Mouse (Mus musculus) gastrocnemius, adult 8-10 months (tissue): ENCODE measurements around the gene Gnptg. TPM values are rescaled to one million over a fixed set of nuclear protein-coding genes. Genes with fewer than 3 reads are reported as not detected.

Experiments used
- DNase-seq, 2 experiments: peaks; one replicate each; pipeline ENCODE4 v3.0.0; 2022; ENCODE audit warnings: low spot score in 2 of 2
- total RNA-seq, 4 experiments: library from RNA; stranded (reverse); gene quantifications; 2 replicates each; pipeline ENCODE4 v1.2.4; 2022

The Gnptg gene
- total RNA-seq, result 10 to 100 TPM; 12.8 to 17.2 (median 14.8) TPM

DNA sequence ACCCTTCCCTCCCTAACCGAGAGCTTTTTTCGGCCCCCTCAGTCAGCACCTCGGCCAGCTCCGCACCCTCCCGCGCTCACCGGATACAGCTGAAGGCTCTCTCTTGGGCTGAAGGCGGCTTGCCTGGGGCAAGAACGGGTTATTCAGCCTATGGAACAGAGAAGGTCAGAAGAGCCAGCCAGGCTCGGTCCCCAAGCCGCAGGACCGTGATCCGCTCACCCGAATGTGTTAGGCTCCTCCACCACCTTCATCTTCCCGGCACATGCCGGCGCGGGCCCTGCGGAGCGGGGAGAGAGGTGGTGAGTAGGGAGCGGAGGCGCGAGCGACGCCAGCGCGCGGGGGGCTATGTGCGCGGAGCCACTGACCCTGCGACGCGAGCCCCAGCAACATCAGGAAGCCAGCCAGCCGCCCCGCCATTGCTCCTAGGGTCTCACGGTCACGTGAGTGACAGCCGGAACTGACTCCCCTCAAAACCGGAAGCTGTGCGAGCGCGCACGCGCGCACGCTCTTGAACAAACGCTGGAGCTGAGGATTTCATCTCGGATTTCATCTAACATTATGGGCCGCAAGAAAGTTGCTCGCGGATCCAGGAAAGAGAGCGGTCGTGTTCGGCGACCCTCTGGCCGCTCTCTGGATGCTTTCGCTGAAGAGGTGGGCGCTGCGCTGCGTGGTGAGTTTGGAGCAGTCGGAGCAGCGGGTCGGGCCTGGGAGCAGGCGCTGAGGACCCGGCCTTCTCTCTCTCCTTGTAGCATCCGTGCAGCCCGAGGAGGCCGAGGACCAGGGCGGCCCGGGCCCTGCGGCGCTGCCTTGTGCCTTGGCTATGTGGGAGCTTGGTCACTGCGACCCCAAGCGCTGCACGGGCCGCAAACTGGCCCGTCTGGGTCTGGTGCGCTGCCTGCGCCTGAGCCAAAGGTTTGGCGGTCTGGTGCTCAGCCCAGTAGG is at the start of gene Gnptg, which contains the start of gene Tsr3:
Gene Gnptg, minus strand, starts transcription at position 430 of the 942 bp plus-strand sequence.
Gene Tsr3, plus strand, starts transcription at position 476 of the 942 bp plus-strand sequence.
- DNase-seq, result peak; percentile 41 to 79

DNA sequence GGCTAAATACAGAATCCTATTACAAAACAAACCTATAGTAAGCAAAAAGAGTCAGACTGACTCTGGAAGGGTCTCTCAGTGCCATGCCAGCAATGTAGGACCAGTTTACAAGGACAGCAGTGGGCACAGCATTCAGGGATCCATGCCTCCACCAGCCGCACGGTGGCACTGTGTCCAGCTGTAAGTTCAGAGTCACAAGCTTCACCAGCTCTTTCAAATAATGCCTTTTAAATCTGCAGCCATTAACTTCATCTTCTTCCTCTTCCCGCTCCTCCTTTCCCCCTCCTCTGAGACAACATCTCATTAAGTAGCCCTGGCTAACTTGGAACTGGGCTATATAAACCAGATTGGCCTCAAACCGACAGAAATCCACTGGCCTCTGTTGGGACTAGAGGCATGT is 48.9 kb upstream of the Gnptg start:
- DNase-seq, result no peak

DNA sequence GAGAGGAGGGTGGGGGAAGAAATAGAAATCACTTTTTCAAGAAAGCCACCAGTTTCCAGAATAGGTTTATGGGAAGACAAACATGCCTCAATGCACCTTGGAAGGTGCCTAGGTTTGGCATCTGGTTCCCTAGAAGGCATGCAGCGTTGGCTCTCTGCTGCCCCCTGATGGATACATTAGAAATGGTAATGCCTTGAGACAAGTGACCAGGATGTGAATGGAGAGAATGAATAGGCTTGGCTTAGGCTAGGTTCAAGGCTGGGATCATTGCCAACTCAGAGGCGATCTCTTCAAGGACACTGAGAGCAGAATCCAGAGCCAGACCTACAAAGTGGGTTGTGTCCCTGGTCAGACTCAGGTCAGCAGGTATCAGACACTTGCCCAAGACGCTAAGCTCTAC is 45.1 kb upstream of the Gnptg start:
- DNase-seq, result peak; percentile 28 to 44

DNA sequence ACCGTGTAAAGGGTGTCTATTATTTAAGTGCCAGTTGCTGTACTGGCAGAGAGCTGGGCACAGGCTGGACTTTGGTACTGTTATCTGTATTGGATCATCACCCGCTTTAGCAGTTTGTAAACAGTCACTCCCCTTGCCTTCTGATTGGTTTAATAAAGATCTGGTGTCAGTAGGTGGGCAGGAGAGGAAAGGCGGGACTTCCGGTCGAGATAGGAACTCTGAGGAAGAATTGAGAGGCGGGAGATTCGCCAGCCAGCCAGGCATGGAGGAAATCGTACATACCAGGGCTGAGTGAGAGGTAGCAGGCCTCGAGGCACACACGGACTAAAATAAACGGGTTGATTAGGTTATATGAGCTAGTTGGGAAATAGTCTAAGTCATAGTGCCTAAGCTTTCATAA is 42.2 kb upstream of the Gnptg start:
- DNase-seq, result peak in 1 of 2 experiments; percentile 31

DNA sequence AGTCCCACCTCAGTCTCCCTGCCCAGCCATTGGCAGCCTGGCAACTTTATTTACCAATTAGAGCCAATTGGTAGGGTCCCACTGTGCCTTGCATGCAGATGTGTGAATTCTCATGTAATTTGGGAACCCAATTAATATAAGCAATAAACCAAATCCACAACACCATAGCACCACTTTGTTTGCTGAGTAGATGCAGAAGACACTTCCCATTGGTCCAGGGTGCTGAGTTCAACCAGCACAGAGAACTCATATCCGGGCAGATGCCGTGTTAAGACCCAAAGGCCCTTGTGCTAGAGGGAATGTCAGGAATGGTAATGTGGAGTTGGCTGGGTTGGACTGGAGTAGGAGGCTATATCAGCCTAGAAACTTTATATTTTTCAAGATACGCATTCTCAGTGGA is 35.9 kb upstream of the Gnptg start:
- DNase-seq, result no peak

DNA sequence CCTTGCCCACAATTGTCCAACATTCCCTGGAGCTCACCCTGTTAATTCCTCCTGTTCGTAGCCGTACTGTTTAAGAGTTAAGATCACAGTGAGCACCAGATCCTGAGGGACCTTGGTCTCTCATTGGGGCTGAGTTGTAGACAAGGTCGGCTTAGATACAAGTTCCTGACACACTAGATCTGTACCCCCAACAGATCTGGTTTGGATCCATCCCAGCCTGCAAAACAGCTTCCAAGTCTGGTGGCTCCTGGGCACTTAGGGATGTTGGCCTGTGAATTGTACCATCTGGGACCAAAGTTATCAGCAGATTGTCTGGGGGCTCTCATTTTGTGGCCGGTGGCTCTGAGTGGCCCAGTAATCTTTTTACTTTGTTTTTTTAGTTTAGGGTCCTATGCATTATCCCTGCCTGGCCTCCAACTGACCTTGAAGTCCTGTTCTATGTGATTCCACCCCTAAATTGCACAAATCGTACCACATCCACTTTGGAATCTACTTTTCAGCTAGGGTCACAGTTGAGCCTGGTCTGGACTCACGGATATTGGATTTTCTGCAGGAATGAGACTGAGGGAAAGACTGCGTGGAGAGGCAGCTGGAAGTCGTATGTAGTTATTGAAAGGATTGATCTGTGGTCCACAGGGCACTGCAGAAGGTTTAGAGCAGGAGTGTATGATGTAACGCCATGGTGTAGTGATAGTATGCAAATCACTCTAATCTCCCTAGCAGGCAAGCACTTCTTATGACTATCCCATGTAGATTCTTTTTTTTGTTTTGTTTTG is 34.8 kb upstream of the Gnptg start, which contains the start of gene Ube2i:
Gene Ube2i, minus strand, starts transcription at position 52 of the 776 bp plus-strand sequence.
- no peak for DNase-seq

DNA sequence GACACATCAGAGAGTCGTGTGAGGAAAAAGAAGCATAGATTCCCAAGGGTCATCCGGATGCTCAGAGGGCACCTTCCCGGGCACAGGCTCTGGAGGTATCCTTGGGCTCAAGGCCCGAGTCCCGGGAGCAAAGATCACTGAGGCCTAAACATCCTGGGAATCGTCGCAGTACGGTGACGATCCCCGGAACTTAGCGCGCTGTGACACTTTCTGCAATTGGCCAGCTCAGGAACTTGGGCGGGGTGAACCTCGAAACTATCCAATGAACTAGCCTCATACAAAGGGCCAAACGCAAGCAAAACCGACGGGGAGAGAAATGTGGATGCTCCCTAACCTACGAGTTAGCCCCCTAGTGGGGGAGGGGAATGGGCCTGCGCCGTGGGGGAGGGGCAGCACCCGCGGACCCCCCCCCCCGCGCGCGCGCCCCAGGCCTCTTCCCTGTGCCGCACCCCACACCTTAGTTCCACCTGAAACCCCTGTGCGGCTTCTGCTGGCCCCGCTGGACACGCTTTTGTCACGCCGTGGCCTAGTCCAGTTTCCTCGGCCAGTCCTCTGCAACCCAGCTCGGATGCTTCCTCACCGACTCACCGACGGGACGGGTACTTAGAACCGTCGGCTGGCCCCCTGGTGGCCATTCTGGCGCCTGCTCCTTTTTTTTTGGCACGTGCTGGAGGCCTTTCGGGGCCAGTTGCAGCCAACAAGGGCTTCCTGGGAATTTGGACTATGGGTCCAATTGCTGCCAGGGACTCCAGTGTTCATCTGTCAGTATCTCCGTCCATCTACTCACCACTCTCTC is 34.0 kb upstream of the Gnptg start:
- peak; percentile 93 to 94 for DNase-seq

DNA sequence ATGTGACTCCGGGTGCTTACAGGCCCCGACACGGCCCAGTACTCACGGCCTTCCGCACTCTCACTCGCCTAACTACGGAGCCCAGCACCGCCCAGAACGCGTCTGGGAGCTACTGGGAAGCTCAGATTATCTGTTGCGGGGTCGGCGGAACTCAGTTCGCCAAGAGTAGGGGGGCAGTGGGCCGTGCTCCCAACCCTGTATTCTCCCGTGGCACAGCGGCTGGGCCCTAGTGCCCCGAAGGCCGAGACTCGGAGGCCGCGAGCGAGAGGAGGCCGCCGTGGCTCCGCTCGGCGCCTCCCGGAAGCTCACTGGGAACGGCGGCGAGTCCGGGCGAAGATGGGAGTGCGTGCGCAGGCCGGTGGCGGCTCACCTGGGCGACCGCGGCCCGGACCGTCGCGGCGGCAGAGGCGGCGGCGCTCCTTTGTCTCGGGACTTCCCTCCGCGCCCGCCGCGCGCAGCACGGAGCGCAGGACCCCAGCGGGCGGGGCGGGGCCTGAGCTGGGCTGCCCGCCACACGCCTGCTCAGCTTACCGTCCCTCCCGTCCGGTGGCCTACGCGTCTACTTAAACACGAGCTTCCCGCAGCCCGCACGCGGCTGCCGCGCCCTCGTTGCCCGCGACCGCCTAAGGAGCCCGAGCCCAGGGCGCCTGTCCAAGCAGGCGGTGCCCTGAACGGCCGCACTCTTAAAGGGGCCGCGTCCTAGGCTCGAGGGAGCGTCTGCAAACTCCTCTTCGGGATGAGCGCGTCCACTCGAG is 33.2 kb upstream of the Gnptg start:
- peak; percentile 88 to 89 for DNase-seq

DNA sequence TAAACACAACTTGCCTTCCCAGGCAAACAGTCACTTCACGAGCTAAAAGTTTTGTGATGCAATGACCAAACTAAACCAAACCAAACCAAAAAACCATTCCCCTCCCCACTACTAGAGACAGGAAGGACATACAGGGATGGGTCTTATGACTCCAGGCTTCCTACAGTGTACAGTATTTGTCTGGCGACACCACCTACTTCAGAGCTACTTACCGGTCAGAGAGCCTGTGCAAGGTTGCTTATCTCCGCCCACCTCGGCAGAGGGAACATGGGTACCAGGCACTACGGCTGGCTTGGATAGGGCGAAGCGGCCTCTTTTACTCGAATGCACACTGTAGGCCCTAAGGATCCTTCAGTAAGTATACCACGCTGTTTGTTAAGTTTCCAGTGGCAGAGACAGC is 32.4 kb upstream of the Gnptg start:
- no peak for DNase-seq

DNA sequence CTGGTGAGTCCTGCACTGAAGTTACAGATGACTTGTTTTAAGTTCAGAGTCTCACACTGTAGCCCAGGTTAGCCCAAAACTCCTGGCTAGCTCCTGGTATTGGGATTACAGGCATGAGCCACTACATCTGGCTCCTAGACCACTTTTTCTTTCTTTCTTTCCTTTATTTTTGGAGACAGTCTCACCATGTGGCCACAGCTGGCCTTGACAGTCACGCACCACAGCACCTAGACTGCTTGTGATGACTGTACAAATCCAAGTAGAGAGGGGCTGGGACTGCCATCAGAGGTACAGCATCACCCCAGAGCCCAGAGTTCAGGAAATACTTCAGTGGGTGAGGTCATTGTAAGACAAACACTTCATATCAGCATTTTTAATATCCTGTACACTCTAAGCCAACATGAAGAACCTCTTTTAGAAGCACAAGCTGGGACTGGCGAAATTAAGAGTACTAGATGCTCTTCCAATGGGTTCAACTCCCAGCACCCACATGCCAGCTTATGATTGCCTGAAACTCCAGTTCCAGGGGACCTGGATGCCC is 30.9 kb upstream of the Gnptg start:
- no peak for DNase-seq

DNA sequence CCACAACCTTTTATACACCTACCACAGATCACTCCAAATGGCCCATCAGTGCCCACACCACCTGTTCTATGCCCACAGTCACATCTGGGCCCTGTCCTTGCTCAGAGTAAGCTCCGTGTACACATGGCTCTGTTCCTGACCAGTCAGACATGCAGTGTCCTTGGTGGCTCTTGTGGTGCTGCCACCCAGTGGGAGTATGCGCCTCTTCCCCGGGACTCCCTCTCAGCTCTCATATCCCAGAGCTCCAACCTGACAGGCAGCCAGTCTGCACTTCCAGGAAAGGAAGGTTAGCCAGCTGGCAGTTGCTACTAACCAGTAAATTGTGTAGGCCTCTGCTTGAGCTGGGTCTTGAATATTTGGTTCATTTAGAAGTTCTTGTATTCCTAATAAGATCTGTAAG is 24.5 kb upstream of the Gnptg start:
- peak; percentile 54 to 72 for DNase-seq

DNA sequence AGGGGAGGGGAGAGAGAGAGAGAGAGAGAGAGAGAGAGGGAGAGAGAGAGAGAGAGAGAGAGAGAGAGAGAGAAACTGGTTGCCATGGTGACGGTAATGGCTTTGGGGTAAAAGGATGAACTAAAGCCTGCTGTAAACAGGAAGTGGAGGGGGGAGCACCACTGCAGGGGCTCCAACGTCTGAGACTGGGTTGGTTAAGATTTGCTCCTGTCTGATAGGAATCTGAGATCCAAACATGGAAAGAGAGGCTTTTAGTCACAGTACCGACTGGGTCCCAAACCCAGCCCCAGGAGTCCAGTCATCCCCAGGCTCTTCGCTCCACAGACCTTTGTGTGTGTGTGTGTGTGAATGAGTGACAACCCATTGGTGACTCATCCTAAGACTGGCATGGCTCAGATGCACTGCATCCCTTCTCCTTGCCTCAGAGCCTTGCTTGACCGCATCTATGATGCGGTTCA is 17.9 kb upstream of the Gnptg start:
- DNase-seq, result no peak

DNA sequence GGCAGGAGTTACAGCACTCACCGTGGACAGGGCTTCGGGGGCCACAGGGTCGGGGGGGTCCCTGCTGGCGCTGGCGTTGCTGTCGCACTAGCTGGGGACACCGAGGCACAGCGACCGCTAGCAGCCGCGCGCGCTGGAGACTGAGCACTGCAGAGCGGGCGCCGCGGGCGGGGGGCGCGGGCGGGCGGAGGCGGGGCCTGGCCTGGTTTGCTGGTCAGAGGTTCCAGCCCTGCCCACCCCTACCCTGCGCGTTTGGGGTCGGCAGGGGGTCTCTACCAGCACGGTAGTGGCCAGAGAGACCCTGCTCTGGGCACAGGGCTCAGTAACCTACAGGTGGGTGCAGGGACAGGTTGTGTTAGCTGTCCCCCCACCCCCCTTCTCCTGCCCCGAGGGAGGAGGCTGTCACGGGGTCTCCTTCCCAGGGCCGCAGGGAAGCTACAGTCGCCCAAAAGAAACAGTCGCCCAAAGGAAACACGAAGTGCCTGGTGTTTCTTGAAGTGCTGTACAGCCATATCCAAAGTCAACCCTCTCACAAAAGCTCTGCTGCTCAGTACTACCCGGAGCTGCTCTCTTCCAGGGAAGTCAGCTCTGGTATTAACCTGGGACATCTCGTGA is 16.3 kb upstream of the Gnptg start, which contains the start of gene Baiap3:
Gene Baiap3, minus strand, starts transcription at position 225 of the 615 bp plus-strand sequence.
- DNase-seq, result no peak

DNA sequence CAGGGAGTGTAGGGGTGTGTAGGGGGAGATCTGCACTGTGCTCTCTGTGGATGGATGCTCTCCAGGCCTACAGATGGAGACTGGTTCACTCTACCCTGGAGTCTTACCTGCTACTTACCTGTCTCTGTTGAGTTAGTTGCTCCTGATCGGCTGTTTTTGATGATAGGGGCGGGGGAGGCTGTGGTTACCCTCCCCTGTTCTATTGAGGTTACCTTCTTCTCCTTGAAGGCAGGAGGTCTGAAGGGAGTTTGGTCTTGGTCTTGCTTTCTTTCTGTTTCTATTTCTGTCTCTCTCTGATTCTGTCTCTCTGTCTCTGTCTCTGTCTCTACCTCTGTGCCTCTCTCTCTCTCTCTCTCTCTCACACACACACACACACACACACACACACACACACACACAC is 15.2 kb upstream of the Gnptg start:
- DNase-seq, result no peak

DNA sequence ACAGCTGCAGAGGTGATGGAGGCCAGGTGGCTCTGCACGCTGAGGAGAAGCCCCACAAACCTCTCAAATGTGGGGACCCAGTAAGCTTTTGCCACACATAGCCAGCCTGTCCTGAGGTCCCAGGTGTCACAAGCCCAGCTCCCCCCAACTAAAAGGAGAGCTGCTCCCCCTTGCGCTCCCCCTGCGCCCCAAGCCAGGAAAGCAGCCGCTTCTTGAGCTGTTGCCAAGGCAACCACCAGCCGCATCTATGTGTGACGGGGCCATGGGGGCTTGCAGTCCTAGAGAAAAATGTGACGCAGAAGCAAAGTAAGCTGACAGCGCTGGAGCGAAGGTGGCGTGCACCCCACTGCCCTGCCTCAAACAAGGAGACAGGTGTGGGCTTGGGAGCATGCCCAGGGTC is 13.8 kb upstream of the Gnptg start:
- DNase-seq, result no peak

DNA sequence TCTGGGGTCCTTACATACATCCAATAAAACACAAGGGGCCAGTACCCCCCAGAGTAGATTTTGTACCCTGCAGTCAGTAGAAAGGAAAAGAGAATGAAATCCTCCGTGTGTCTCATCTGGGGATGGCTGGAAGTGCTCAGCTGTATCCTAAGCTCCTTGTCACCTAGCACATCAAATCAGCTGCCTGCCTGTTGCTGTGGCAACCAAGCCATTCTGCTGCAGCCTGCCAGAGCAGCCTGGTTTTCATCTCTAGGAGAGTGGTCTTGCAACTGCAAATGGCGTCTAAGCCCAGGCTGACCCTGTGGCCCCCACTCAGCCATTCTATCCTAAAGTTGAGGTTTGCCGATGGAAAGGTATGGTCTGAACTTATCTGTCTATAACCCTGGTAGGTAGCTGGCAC is 12.7 kb upstream of the Gnptg start:
- no peak for DNase-seq

DNA sequence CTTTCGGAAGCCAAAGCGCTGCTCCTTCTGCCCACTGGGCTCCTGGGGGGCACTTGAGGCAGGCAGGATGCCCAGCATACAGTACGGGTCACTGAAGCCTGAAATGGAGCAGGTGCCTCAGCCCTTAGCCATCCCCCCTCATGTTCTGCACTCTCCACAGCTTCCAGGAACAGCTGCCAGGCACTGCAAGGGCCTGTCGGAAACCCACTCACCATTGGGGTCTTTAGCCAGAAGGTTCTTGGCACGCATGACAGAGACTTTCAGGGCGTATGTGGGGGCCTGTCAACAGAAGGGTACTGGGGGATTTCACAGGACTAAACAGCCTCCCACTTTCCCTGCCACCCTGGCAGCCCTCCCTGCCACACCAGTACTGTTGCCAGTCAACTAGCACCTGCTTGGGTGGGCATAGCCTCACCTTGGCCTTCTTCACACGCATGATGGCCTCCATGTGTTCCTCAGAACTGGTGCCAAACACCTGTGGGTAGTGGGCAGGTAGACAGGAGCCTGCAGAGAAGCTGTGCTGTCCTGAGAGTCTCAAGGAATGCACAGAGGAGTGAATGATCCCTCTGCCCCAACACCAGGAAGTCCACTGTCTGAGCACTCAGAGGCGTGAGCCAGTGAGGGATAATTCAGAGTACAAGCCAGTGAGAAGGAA is 10.4 kb upstream of the Gnptg start:
- no peak for DNase-seq

DNA sequence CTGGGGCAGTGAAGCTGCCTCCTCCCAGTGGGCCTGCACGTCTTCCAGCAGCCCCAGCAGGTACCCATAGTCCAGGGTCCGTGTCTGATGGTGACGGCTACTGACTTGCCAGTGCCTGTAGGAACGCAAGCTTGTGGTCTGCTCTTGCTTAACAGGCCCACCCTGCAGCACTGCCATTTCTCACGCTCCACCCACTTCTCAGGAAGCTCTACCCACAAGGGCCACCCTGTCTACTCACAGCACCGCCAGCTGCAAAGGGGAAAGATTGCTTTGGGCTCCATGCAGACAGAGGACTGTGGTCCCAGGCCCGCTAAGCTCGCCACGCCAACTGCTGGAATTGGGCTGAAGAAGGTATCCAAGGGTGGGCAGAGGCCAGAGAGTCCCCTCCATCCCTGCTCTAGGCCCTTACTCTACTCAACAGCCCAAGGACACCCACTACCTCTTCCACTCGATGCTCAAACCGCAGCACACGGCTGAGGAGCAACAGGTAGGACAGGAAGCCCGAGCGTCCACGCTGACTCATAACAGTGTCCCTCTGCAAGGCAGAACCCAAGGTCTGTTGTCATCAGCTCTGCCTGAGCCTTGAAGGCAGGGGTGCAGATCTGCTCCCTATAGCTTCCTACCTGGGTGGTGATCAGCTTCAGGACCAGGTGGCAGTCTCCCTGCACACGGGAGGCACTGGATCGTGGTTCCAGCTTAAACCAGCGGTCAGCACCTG is 8.3 kb upstream of the Gnptg start:
- no peak for DNase-seq

DNA sequence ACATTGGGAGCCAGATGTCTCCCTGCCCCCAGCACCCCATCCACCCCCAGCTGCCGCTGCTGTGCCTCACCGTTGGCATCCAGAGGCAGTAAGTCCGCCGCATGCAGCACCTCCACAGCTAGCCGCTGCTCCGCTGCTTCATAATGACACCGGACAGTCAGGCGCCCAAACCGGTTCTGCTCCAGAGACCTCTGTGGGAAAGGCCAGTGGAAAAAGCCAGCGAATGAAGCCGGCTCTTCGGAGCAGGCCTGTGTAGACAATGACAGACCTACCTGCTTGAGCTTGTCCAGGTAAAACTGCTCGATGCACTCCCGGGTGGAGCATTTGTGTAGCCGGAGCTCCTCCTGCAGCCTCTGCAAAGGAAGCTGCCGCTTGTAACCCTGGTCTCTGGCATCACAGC is 4.3 kb upstream of the Gnptg start:
- no peak for DNase-seq
